In the genomic region with DNA sequence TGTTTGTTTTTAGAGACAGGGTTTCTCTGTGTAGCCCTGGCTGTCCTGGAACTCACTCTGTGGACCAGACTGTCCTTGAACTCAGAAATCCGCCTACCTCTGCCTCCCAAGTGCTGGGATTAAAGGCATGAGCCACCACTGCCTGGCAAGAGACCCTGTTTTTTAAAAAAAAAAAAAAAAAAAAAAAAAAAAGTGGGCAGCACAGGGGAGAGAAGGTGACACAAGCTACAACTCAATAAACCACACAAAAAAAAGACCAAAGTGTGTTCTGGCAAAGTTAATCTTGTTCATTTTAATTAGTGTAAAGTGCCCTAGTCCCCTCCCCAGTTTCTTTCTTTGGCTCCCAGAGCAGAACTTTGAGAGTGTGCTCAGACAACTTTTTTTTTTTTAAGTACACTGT, we compare ENCODE assay signal across 20 mouse cellular contexts. TPM values are rescaled to one million over a fixed set of nuclear protein-coding genes. Genes with fewer than 3 reads are reported as not detected.
DNase-seq lines count a peak whose midpoint lies in the region; ATAC-seq and TF ChIP-seq lines count a peak whose summit lies in the region.
"Had no signal": no experiment of that assay in that cellular context is flagged by ENCODE, and none has a peak within 500 bp of the region (broad histone marks: within the 10 kb centered on the region; RNA-seq: fewer than 3 reads in every experiment).

No protein-coding gene starts in this region.

- peaks cover 30% of the 10 kb centered on the region for H3K4me1 ChIP-seq in liver, adult 2 months (ENCODE audit: control insufficient read depth, insufficient read depth, low read length)
- peaks cover 29% of the 10 kb centered on the region for H3K4me1 ChIP-seq in liver, postnatal 0 days (ENCODE audit: insufficient read depth)
- peaks cover 2 to 4% of the 10 kb centered on the region in 2 experiments; a peak in 3 of 4 replicates for H3K4me1 ChIP-seq in ES-E14 (ENCODE audit: control insufficient read depth in 2 of 2, insufficient read depth in 2 of 2, low read length in 2 of 2, poor library complexity in 1 of 2)

- no peak overlapping the region for H3K27ac ChIP-seq in liver, adult 2 months (replicated peaks; ENCODE audit: insufficient read depth, low read depth, low read length)
- H3K27ac ChIP-seq in liver, postnatal 0 days (ENCODE audit: low read depth): no peak overlapping the region
- no peak overlapping the region for H3K27ac ChIP-seq in ES-E14 (ENCODE audit: insufficient read depth, low read depth, low read length, poor library complexity, severe bottlenecking)

- ATAC-seq in liver, postnatal 0 days: no peak
- ATAC-seq: activated CD4-positive, CD25-positive, alpha-beta regulatory T cell, adult 4 months; CD4-positive, CD25-positive, alpha-beta regulatory T cell, adult 4 months; Patski had no signal

- no peaks in the 10 kb centered on the region for H3K9me3 ChIP-seq in liver, postnatal 0 days (ENCODE audit: low read length)
- H3K9me3 ChIP-seq in ES-E14 (ENCODE audit: control insufficient read depth, insufficient read depth, low read depth, low read length): no peaks in the 10 kb centered on the region
- H3K9me3 ChIP-seq: G1E had no signal

- no peak for TF ChIP-seq POLR2A in liver, adult 2 months (IDR thresholded peaks at IDR 0.05; ENCODE audit: extremely low read depth, insufficient read depth, low read length)

- in situ Hi-C loops in ES-E14 (cut with MboI; ENCODE audit: low sequenced_read_pairs in 2 of 2, unreplicated experiment in 2 of 2): no loop called here

- H3K4me3 ChIP-seq in liver, adult 2 months (ENCODE audit: insufficient read depth, low read depth, low read length): no peak overlapping the region
- H3K4me3 ChIP-seq in liver, postnatal 0 days (ENCODE audit: low read depth, low read length): no peak overlapping the region
- no peak overlapping the region for H3K4me3 ChIP-seq in ES-E14 (ENCODE audit: insufficient read depth in 1 of 2, low read depth in 1 of 2, low read length in 2 of 2, poor library complexity in 1 of 2, severe bottlenecking in 1 of 2)

- H3K79me2 ChIP-seq in liver, adult 2 months (ENCODE audit: control insufficient read depth, insufficient read depth, low read length): peaks cover 41% of the 10 kb centered on the region

- DNase-seq in liver, adult 2 months (ENCODE audit: extremely low read depth, low read depth, low spot score): peak; percentile 70
- DNase-seq in liver, postnatal 0 days: no peak
- DNase-seq in ES-E14 (ENCODE audit: low read depth, low spot score): no peak
- no peak for DNase-seq in kidney, adult 9 months
- DNase-seq: adrenal gland, adult 2 months; adrenal gland, adult 8-10 months; adrenal gland, postnatal 10 days; adrenal gland, postnatal 14 days; adrenal gland, postnatal 25 days; adrenal gland, postnatal 36 days; B cell, adult 2 months; cerebellum, adult 11 months; cerebellum, adult 11-12 months; cerebellum, adult 18-20 months; cerebellum, adult 2 months had no signal

- no peak for TF ChIP-seq CTCF in liver, adult 2 months (IDR thresholded peaks at IDR 0.05; ENCODE audit: low read depth, low read length)
- no peak for TF ChIP-seq CTCF in liver, postnatal 0 days (IDR thresholded peaks at IDR 0.05; ENCODE audit: low read depth)

- no peaks in the 10 kb centered on the region; the same call in 1 of the 2 replicates for H3K36me3 ChIP-seq in liver, adult 2 months (ENCODE audit: control insufficient read depth, insufficient read depth, low read length)
- H3K36me3 ChIP-seq in liver, postnatal 0 days (replicated peaks; ENCODE audit: insufficient read depth, low read length): peaks cover 5% of the 10 kb centered on the region; the same call in 1 of the 2 replicates
- H3K36me3 ChIP-seq in ES-E14 (ENCODE audit: control insufficient read depth, insufficient read depth, low read length, poor library complexity, severe bottlenecking): no peaks in the 10 kb centered on the region; the same call in 1 of the 2 replicates

- no peaks in the 10 kb centered on the region for H3K27me3 ChIP-seq in liver, adult 2 months (ENCODE audit: control insufficient read depth, insufficient read depth, low read length)
- H3K27me3 ChIP-seq in liver, postnatal 0 days (ENCODE audit: insufficient read depth, low read length): no peaks in the 10 kb centered on the region
- H3K27me3 ChIP-seq: CH12.LX, Patski had no signal

- WGBS in liver, adult 2 months: 25% methylated on average over 1 of the region's 1 CpGs
- WGBS in liver, postnatal 0 days (ENCODE audit: insufficient replicate concordance): 84% methylated on average over 1 of the region's 1 CpGs

- TF ChIP-seq EP300 in liver, postnatal 0 days (IDR thresholded peaks at IDR 0.05; ENCODE audit: low read depth): no peak

- H3K4me2 ChIP-seq in liver, postnatal 0 days (ENCODE audit: low read depth, low read length): no peak overlapping the region

- no peak overlapping the region for H3K9ac ChIP-seq in liver, adult 2 months (ENCODE audit: low read depth, low read length)
- H3K9ac ChIP-seq in liver, postnatal 0 days (replicated peaks): no peak overlapping the region
- no peak overlapping the region for H3K9ac ChIP-seq in ES-E14 (ENCODE audit: insufficient read depth, low read depth, low read length, poor library complexity, severe bottlenecking)

TF ChIP-seq in ES-E14, 5 proteins besides CTCF, POLR2A, EP300 and RAD21:
- peak; percentile 53; the same call in 1 of the 2 replicates for TF ChIP-seq ZNF384 (IDR thresholded peaks at IDR 0.05; ENCODE audit: low read depth, low read length)
- no peak for TF ChIP-seq CHD2 (IDR thresholded peaks at IDR 0.05; ENCODE audit: low read depth, low read length)

RNA-seq across cellular contexts. Expression of gene Ppp6r3, which starts 26.3 kb away (rescaled TPM):
- total RNA-seq in liver, adult 2 months (2014; rRNA removed): 57.5 and 63.7 TPM in 2 replicates
- 24.7 and 27.7 TPM in 2 replicates for polyA plus RNA-seq in liver, adult 2 months (2012; rRNA removed)
- polyA plus RNA-seq in liver, postnatal 0 days (2015; fragmentation: Nextera tagmentation; extraction: Ambion mirVana): 14.5 and 16.4 TPM in 2 replicates
- total RNA-seq in ES-E14 (2012; rRNA removed): 104 and 117 TPM in 2 replicates
